Mouse (Mus musculus): ENCODE results near the gene Tmem14a. TPM values are rescaled to one million over a fixed set of nuclear protein-coding genes. Genes with fewer than 3 reads are reported as not detected.
"Not testable (repeated sequence)": the region's sequence is repeated elsewhere in the genome, so short reads cannot be mapped to it uniquely, and the experiment has no call there.

Gene Tmem14a
- total RNA-seq (2021) = 10 to 100 TPM; 44.2 to 49.1 TPM

- intact Hi-C loops (cut with DNase I) = loop anchor here (1.0 to 2.0 kb wide), 3 partner anchors 53 to 1050 kb away; no protein-coding TSS in a partner anchor
- peak; percentile 91 to 92 for DNase-seq (ENCODE audit: low spot score in 2 of 2)
Measured at GRCm38 (mm10) chr1:21218489-21218919, at the start of gene Tmem14a. Gene Tmem14a, plus strand, starts transcription at chr1:21218575.

GRCm38 (mm10) chr1:21185196-21185595, 33.2 kb upstream of the Tmem14a start:
- intact Hi-C loops (cut with DNase I) = no loop called here
- no peak for DNase-seq (ENCODE audit: low spot score in 2 of 2)

- no peak for DNase-seq (ENCODE audit: low spot score in 2 of 2)
- intact Hi-C loops (cut with DNase I) = no loop called here
Measured at GRCm38 (mm10) chr1:21206241-21206640, 12.1 kb upstream of the Tmem14a start.

GRCm38 (mm10) chr1:21213537-21213936, 4.8 kb upstream of the Tmem14a start:
- intact Hi-C loops (cut with DNase I) = not testable (repeated sequence)

GRCm38 (mm10) chr1:21213991-21214692, 4.2 kb upstream of the Tmem14a start:
- DNase-seq (ENCODE audit: low spot score in 2 of 2) = peak in 1 of 2 experiments; percentile 78
- intact Hi-C loops (cut with DNase I) = not testable (repeated sequence)

More at GRCm38 (mm10) chr1:21213537-21213936, 4.8 kb upstream of the Tmem14a start:
- DNase-seq (ENCODE audit: low spot score in 2 of 2) = not testable (repeated sequence)

- DNase-seq (ENCODE audit: low spot score in 2 of 2) = no peak
- intact Hi-C loops (cut with DNase I) = no loop called here
Measured at GRCm38 (mm10) chr1:21227756-21228395, 9.5 kb downstream of the Tmem14a start.

- intact Hi-C loops (cut with DNase I); DNase-seq (ENCODE audit: low spot score in 2 of 2): not testable (repeated sequence)
Measured at GRCm38 (mm10) chr1:21228740-21229722, 10.7 kb downstream of the Tmem14a start.

- intact Hi-C loops (cut with DNase I) = no loop called here
- no peak for DNase-seq (ENCODE audit: low spot score in 2 of 2)
Measured at GRCm38 (mm10) chr1:21230376-21230775, 12.0 kb downstream of the Tmem14a start.

GRCm38 (mm10) chr1:21231744-21232464, 13.5 kb downstream of the Tmem14a start:
- peak; percentile 39 to 63 for DNase-seq (ENCODE audit: low spot score in 2 of 2)
- intact Hi-C loops (cut with DNase I) = no loop called here

- intact Hi-C loops (cut with DNase I) = no loop called here
- no peak for DNase-seq (ENCODE audit: low spot score in 2 of 2)
Measured at GRCm38 (mm10) chr1:21232516-21232915, 14.1 kb downstream of the Tmem14a start.

- intact Hi-C loops (cut with DNase I) = no loop called here
- DNase-seq (ENCODE audit: low spot score in 2 of 2) = no peak
Measured at GRCm38 (mm10) chr1:21235359-21235758, 17.0 kb downstream of the Tmem14a start.

- no peak for DNase-seq (ENCODE audit: low spot score in 2 of 2)
- intact Hi-C loops (cut with DNase I) = no loop called here
Measured at GRCm38 (mm10) chr1:21239911-21240898, 21.8 kb downstream of the Tmem14a start, which contains the start of gene Gsta3. Gene Gsta3, plus strand, starts transcription at chr1:21240589.

GRCm38 (mm10) chr1:21241096-21241495, 22.7 kb downstream of the Tmem14a start:
- intact Hi-C loops (cut with DNase I) = no loop called here
- DNase-seq (ENCODE audit: low spot score in 2 of 2) = no peak

GRCm38 (mm10) chr1:21244290-21244960, 26.1 kb downstream of the Tmem14a start:
- DNase-seq (ENCODE audit: low spot score in 2 of 2) = no peak
- intact Hi-C loops (cut with DNase I) = no loop called here

GRCm38 (mm10) chr1:21246136-21246535, 27.8 kb downstream of the Tmem14a start:
- intact Hi-C loops (cut with DNase I) = no loop called here
- no peak for DNase-seq (ENCODE audit: low spot score in 2 of 2)

- no peak for DNase-seq (ENCODE audit: low spot score in 2 of 2)
- intact Hi-C loops (cut with DNase I) = no loop called here
Measured at GRCm38 (mm10) chr1:21247896-21248295, 29.5 kb downstream of the Tmem14a start.

Measured in left cerebral cortex, postnatal 25 days (tissue).